Mouse (Mus musculus): ENCODE results near the gene Zbtb20.

The Zbtb20 gene

GRCm38 (mm10) chr16:43602573-43602972 lies 726.9 kb downstream of the Zbtb20 start:
- DNase-seq (ENCODE audit: low spot score in 2 of 2) = no peak

GRCm38 (mm10) chr16:43603591-43604141 lies 728.0 kb downstream of the Zbtb20 start:
- no peak for DNase-seq (ENCODE audit: low spot score in 2 of 2)

GRCm38 (mm10) chr16:43604399-43605013 lies 728.8 kb downstream of the Zbtb20 start:
- DNase-seq (ENCODE audit: low spot score in 2 of 2) = no peak

- DNase-seq (ENCODE audit: low spot score in 2 of 2) = no peak
Observed at GRCm38 (mm10) chr16:43607086-43607485, 731.4 kb downstream of the Zbtb20 start.

GRCm38 (mm10) chr16:43608066-43608465 lies 732.4 kb downstream of the Zbtb20 start:
- DNase-seq (ENCODE audit: low spot score in 2 of 2) = no peak

- DNase-seq (ENCODE audit: low spot score in 2 of 2) = no peak
Observed at GRCm38 (mm10) chr16:43610375-43610774, 734.7 kb downstream of the Zbtb20 start.

- no peak for DNase-seq (ENCODE audit: low spot score in 2 of 2)
Observed at GRCm38 (mm10) chr16:43616348-43616747, 740.7 kb downstream of the Zbtb20 start.

GRCm38 (mm10) chr16:43617346-43617745 lies 741.7 kb downstream of the Zbtb20 start:
- no peak for DNase-seq (ENCODE audit: low spot score in 2 of 2)

- DNase-seq (ENCODE audit: low spot score in 2 of 2) = no peak
Observed at GRCm38 (mm10) chr16:43618286-43618685, 742.6 kb downstream of the Zbtb20 start.

- DNase-seq (ENCODE audit: low spot score in 2 of 2) = no peak
Observed at GRCm38 (mm10) chr16:43619277-43619676, 743.6 kb downstream of the Zbtb20 start.

- no peak for DNase-seq (ENCODE audit: low spot score in 2 of 2)
Observed at GRCm38 (mm10) chr16:43620359-43620758, 744.7 kb downstream of the Zbtb20 start.

- no peak for DNase-seq (ENCODE audit: low spot score in 2 of 2)
Observed at GRCm38 (mm10) chr16:43623315-43624000, 747.8 kb downstream of the Zbtb20 start.

- no peak for DNase-seq (ENCODE audit: low spot score in 2 of 2)
Observed at GRCm38 (mm10) chr16:43624876-43625275, 749.2 kb downstream of the Zbtb20 start.

- DNase-seq (ENCODE audit: low spot score in 2 of 2) = no peak
Observed at GRCm38 (mm10) chr16:43625289-43625688, 749.6 kb downstream of the Zbtb20 start.

- peak in 1 of 2 experiments; percentile 19 for DNase-seq (ENCODE audit: low spot score in 2 of 2)
Observed at GRCm38 (mm10) chr16:43625956-43626355, 750.3 kb downstream of the Zbtb20 start.

GRCm38 (mm10) chr16:43628662-43629061 lies 753.0 kb downstream of the Zbtb20 start:
- no peak for DNase-seq (ENCODE audit: low spot score in 2 of 2)

GRCm38 (mm10) chr16:43631758-43632157 lies 756.1 kb downstream of the Zbtb20 start:
- no peak for DNase-seq (ENCODE audit: low spot score in 2 of 2)

GRCm38 (mm10) chr16:43634037-43634436 lies 758.4 kb downstream of the Zbtb20 start:
- DNase-seq (ENCODE audit: low spot score in 2 of 2) = no peak

- no peak for DNase-seq (ENCODE audit: low spot score in 2 of 2)
Observed at GRCm38 (mm10) chr16:43637241-43637640, 761.6 kb downstream of the Zbtb20 start.

GRCm38 (mm10) chr16:43638406-43639049 lies 762.8 kb downstream of the Zbtb20 start:
- DNase-seq (ENCODE audit: low spot score in 2 of 2) = no peak

- no peak for DNase-seq (ENCODE audit: low spot score in 2 of 2)
Observed at GRCm38 (mm10) chr16:43641230-43641629, 765.5 kb downstream of the Zbtb20 start.

GRCm38 (mm10) chr16:43645879-43646278 lies 770.2 kb downstream of the Zbtb20 start:
- DNase-seq (ENCODE audit: low spot score in 2 of 2) = no peak

GRCm38 (mm10) chr16:43646943-43647342 lies 771.3 kb downstream of the Zbtb20 start:
- no peak for DNase-seq (ENCODE audit: low spot score in 2 of 2)
